ENCODE assay signal across 17 mouse cellular contexts in the genomic region with DNA sequence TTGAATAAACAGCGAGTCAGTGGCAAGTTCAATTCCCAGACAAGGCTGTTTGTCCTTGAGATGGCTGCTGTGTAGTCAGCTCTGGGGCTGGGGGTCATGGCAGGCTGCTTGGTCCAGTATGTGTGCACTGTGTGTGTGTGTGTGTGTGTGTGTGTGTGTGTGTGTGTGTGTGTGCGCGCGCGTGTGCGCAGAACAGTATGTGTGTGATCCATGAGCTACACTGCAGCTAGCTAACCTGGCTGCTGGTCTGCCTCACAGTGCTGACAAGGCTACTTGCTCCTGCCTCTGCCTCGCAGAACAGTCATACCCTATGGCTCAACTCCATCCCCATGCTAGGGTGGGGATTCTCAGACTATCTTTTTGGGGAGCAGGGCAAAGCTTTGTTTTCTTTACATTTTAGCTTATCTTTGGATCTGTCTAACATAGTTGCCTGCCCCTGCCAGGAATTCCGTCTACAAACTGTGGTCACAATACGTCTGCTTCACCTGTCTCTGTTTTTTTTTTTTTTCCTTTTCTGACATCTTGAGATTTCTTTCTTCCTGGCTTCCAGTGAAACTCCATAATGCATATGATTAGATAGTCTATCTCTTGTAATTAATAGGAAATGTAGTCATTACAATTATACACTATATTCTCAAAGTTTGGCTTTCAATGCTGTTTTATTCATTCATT.
"Had no signal": no experiment of that assay in that cellular context is flagged by ENCODE, and none has a peak within 500 bp of the region (broad histone marks: within the 10 kb centered on the region; RNA-seq: fewer than 3 reads in every experiment).

No protein-coding gene starts in this region.

- H3K4me2 ChIP-seq: neural tube, embryonic 12.5 days; neural tube, embryonic 13.5 days; neural tube, embryonic 15.5 days; stomach, embryonic 15.5 days had no signal

- H3K27ac ChIP-seq: neural tube, embryonic 12.5 days; neural tube, embryonic 13.5 days; neural tube, embryonic 15.5 days; stomach, embryonic 15.5 days; stomach, postnatal 0 days had no signal

- H3K9me3 ChIP-seq: neural tube, embryonic 12.5 days; neural tube, embryonic 13.5 days; neural tube, embryonic 15.5 days; stomach, embryonic 15.5 days had no signal

- H3K9ac ChIP-seq: neural tube, embryonic 12.5 days; neural tube, embryonic 13.5 days; neural tube, embryonic 15.5 days; stomach, embryonic 15.5 days had no signal

- H3K27me3 ChIP-seq: neural tube, embryonic 12.5 days; neural tube, embryonic 13.5 days; neural tube, embryonic 15.5 days; stomach, embryonic 15.5 days had no signal

- H3K36me3 ChIP-seq: neural tube, embryonic 12.5 days; neural tube, embryonic 13.5 days; neural tube, embryonic 15.5 days; stomach, embryonic 15.5 days had no signal

- H3K4me1 ChIP-seq: neural tube, embryonic 12.5 days; neural tube, embryonic 13.5 days; stomach, embryonic 15.5 days had no signal

- H3K4me3 ChIP-seq: neural tube, embryonic 12.5 days; neural tube, embryonic 13.5 days; neural tube, embryonic 15.5 days; stomach, embryonic 15.5 days had no signal

- DNase-seq: retina, postnatal 1 day; right cerebral cortex, adult 18-20 months; right cerebral cortex, postnatal 14 days; right cerebral cortex, postnatal 25 days; right cerebral cortex, postnatal 4 days; spleen, adult 18-20 months; thymus, adult 18-20 months; thymus, adult 2 months; thymus, postnatal 14 days; thymus, postnatal 25 days; thymus, postnatal 36 days; thymus, postnatal 4 days had no signal
